8 mouse cellular contexts compared by ENCODE assay signal in genomic region chr4:126200656-126201055, GRCm38 (mm10). TPM values are rescaled to one million over a fixed set of nuclear protein-coding genes. Genes with fewer than 3 reads are reported as not detected.
DNase-seq lines count a peak whose midpoint lies in the region; ATAC-seq and TF ChIP-seq lines count a peak whose summit lies in the region.

No protein-coding gene starts in this region.

- peak overlapping the region; percentile 55 for H3K9ac ChIP-seq in liver, adult 2 months (ENCODE audit: low read depth, low read length)
- H3K9ac ChIP-seq in embryonic facial prominence, embryonic 15.5 days: peak overlapping the region; percentile 83
- H3K9ac ChIP-seq in intestine, embryonic 14.5 days (ENCODE audit: low read length): peak overlapping the region; percentile 86
- no peak overlapping the region for H3K9ac ChIP-seq in midbrain, postnatal 0 days (replicated peaks; ENCODE audit: low read length, poor library complexity, severe bottlenecking)

- H3K36me3 ChIP-seq in liver, adult 2 months (ENCODE audit: control insufficient read depth, insufficient read depth, low read length): no peaks in the 10 kb centered on the region; the same call in 1 of the 2 replicates
- H3K36me3 ChIP-seq in embryonic facial prominence, embryonic 15.5 days: 0 out of 2 replicates have a peak, but pooled peaks cover 4% of the 10 kb centered on the region
- peaks cover 4% of the 10 kb centered on the region; the same call in 1 of the 2 replicates for H3K36me3 ChIP-seq in intestine, embryonic 14.5 days (ENCODE audit: control insufficient read depth, insufficient read depth, low read length)
- H3K36me3 ChIP-seq in midbrain, postnatal 0 days (ENCODE audit: insufficient read depth, low read length): no peaks in the 10 kb centered on the region

- DNase-seq in liver, adult 2 months (ENCODE audit: extremely low read depth, low read depth, low spot score): no peak
- DNase-seq in liver: no peak
- DNase-seq in intestine, embryonic 14.5 days (ENCODE audit: low spot score): no peak
- no peak for DNase-seq in midbrain, postnatal 0 days (ENCODE audit: low spot score)
- DNase-seq in cerebellum, adult 9-10 months: no peak
- DNase-seq in gastrocnemius, postnatal 14 days: no peak

- intact Hi-C loops in gastrocnemius, postnatal 14 days (cut with DNase I; ENCODE audit: low total_unique reads): no loop called here

- no peak for ATAC-seq in embryonic facial prominence, embryonic 15.5 days (ENCODE audit: insufficient number of reproducible peaks, low FRiP score, low TSS enrichment, low read depth)
- ATAC-seq in intestine, embryonic 14.5 days (replicated peaks; ENCODE audit: low FRiP score, low TSS enrichment, low read depth): no peak
- ATAC-seq in midbrain, postnatal 0 days (ENCODE audit: low FRiP score): no peak
- no peak for ATAC-seq in megakaryocyte-erythroid progenitor cell, adult 5-6 weeks (replicated peaks; ENCODE audit: low FRiP score, low TSS enrichment, poor library complexity, severe bottlenecking)

- no peak for TF ChIP-seq POLR2A in liver, adult 2 months (IDR thresholded peaks at IDR 0.05; ENCODE audit: extremely low read depth, insufficient read depth, low read length)

- H3K27me3 ChIP-seq in liver, adult 2 months (ENCODE audit: control insufficient read depth, insufficient read depth, low read length): no peaks in the 10 kb centered on the region
- no peaks in the 10 kb centered on the region for H3K27me3 ChIP-seq in embryonic facial prominence, embryonic 15.5 days
- H3K27me3 ChIP-seq in intestine, embryonic 14.5 days (replicated peaks; ENCODE audit: control insufficient read depth, insufficient read depth, low read length): no peaks in the 10 kb centered on the region
- H3K27me3 ChIP-seq in midbrain, postnatal 0 days (ENCODE audit: insufficient read depth, low read length): no peaks in the 10 kb centered on the region

- peak overlapping the region; percentile 58 for H3K4me2 ChIP-seq in embryonic facial prominence, embryonic 15.5 days (replicated peaks)
- H3K4me2 ChIP-seq in intestine, embryonic 14.5 days (ENCODE audit: low read length): peak overlapping the region; percentile 88
- H3K4me2 ChIP-seq in midbrain, postnatal 0 days (ENCODE audit: low read depth, low read length, poor library complexity, severe bottlenecking): peak overlapping the region; percentile 65

- H3K79me2 ChIP-seq in liver, adult 2 months (ENCODE audit: control insufficient read depth, insufficient read depth, low read length): peaks cover 23% of the 10 kb centered on the region; the same call in 1 of the 2 replicates

- H3K4me3 ChIP-seq in liver, adult 2 months (ENCODE audit: insufficient read depth, low read depth, low read length): peak overlapping the region; percentile 28
- H3K4me3 ChIP-seq in embryonic facial prominence, embryonic 15.5 days (replicated peaks): peak overlapping the region; percentile 76
- peak overlapping the region; percentile 92 for H3K4me3 ChIP-seq in intestine, embryonic 14.5 days (ENCODE audit: low read depth, low read length)
- peak overlapping the region; percentile 88; the same call in 1 of the 2 replicates for H3K4me3 ChIP-seq in midbrain, postnatal 0 days (ENCODE audit: low read depth, low read length)

- no peak for TF ChIP-seq CTCF in liver, adult 2 months (IDR thresholded peaks at IDR 0.05; ENCODE audit: low read depth, low read length)
- TF ChIP-seq CTCF in midbrain, postnatal 0 days (IDR thresholded peaks at IDR 0.05): no peak

- WGBS in liver, adult 2 months: 14% methylated on average over 2 of the region's 2 CpGs
- 29% methylated on average over 2 of the region's 2 CpGs for WGBS in embryonic facial prominence, embryonic 15.5 days
- 21% methylated on average over 2 of the region's 2 CpGs for WGBS in intestine, embryonic 14.5 days
- WGBS in midbrain, postnatal 0 days: 65% methylated on average over 2 of the region's 2 CpGs

- H3K9me3 ChIP-seq in embryonic facial prominence, embryonic 15.5 days (replicated peaks): no peaks in the 10 kb centered on the region
- no peaks in the 10 kb centered on the region for H3K9me3 ChIP-seq in intestine, embryonic 14.5 days (ENCODE audit: control insufficient read depth, low read length)
- no peaks in the 10 kb centered on the region for H3K9me3 ChIP-seq in midbrain, postnatal 0 days (ENCODE audit: low read length)

- H3K4me1 ChIP-seq in liver, adult 2 months (ENCODE audit: control insufficient read depth, insufficient read depth, low read length): peaks cover 27% of the 10 kb centered on the region
- peaks cover 45% of the 10 kb centered on the region for H3K4me1 ChIP-seq in embryonic facial prominence, embryonic 15.5 days
- peaks cover 31% of the 10 kb centered on the region for H3K4me1 ChIP-seq in intestine, embryonic 14.5 days (replicated peaks; ENCODE audit: control insufficient read depth, insufficient read depth, low read length)
- H3K4me1 ChIP-seq in midbrain, postnatal 0 days (ENCODE audit: insufficient read depth, low read length): 0 out of 2 replicates have a peak, but pooled peaks cover 3% of the 10 kb centered on the region

- peak overlapping the region; percentile 63 for H3K27ac ChIP-seq in liver, adult 2 months (replicated peaks; ENCODE audit: insufficient read depth, low read depth, low read length)
- peak overlapping the region; percentile 98; the same call in 1 of the 2 replicates for H3K27ac ChIP-seq in embryonic facial prominence, embryonic 15.5 days (replicated peaks)
- no peak overlapping the region for H3K27ac ChIP-seq in intestine, embryonic 14.5 days (ENCODE audit: low read depth)
- no peak overlapping the region for H3K27ac ChIP-seq in midbrain, postnatal 0 days (ENCODE audit: low read depth, low read length)

RNA-seq across cellular contexts. Expression of gene Thrap3, which starts 1.9 kb away (rescaled TPM):
- total RNA-seq in liver, adult 2 months (2014; rRNA removed): 74.3 and 78.6 TPM in 2 replicates
- polyA plus RNA-seq in liver, adult 2 months (2012; rRNA removed): 25.6 and 29.1 TPM in 2 replicates
- 191 and 208 TPM in 2 replicates for polyA plus RNA-seq in embryonic facial prominence, embryonic 15.5 days (2015; fragmentation: Nextera tagmentation; extraction: Ambion mirVana)
- 206 TPM in 2 replicates for polyA plus RNA-seq in intestine, embryonic 14.5 days (2014; fragmentation: Nextera tagmentation; extraction: Ambion mirVana)
- 119 and 162 TPM in 2 replicates for total RNA-seq in midbrain, postnatal 0 days (2014; rRNA removed)
- polyA plus RNA-seq in midbrain, postnatal 0 days (2015; fragmentation: Nextera tagmentation; extraction: Ambion mirVana): 81.6 and 94.8 TPM in 2 replicates
- 266 and 395 TPM in 2 replicates for total RNA-seq in megakaryocyte-erythroid progenitor cell, adult 5-6 weeks (2014; fragmentation: Nextera tagmentation)
- total RNA-seq in megakaryocyte-erythroid progenitor cell, adult 5-6 weeks (2017): 471 and 531 TPM in 2 replicates
- 10 to 100 TPM; 92.1 to 99.3 TPM for total RNA-seq in gastrocnemius, postnatal 14 days (2021)

RNA-seq across cellular contexts. Expression of gene Sh3d21, which starts 37.4 kb away (rescaled TPM):
- 0.54 and 0.65 TPM in 2 replicates for total RNA-seq in liver, adult 2 months (2014; rRNA removed)
- polyA plus RNA-seq in liver, adult 2 months (2012; rRNA removed): 0.26 and 0.55 TPM in 2 replicates
- polyA plus RNA-seq in embryonic facial prominence, embryonic 15.5 days (2015; fragmentation: Nextera tagmentation; extraction: Ambion mirVana): 15.0 and 16.8 TPM in 2 replicates
- 7.4 and 7.9 TPM in 2 replicates for polyA plus RNA-seq in intestine, embryonic 14.5 days (2014; fragmentation: Nextera tagmentation; extraction: Ambion mirVana)
- 0.19 and 2.7 TPM in 2 replicates for total RNA-seq in midbrain, postnatal 0 days (2014; rRNA removed)
- 2.6 and 2.9 TPM in 2 replicates for polyA plus RNA-seq in midbrain, postnatal 0 days (2015; fragmentation: Nextera tagmentation; extraction: Ambion mirVana)
- 0.72 TPM in 1 of 2 replicates, not detected in the other for total RNA-seq in megakaryocyte-erythroid progenitor cell, adult 5-6 weeks (2014; fragmentation: Nextera tagmentation)
- 1.1 TPM in 1 of 2 replicates, not detected in the other for total RNA-seq in megakaryocyte-erythroid progenitor cell, adult 5-6 weeks (2017)
- 1 to 10 TPM; 1.1 to 1.2 TPM for total RNA-seq in gastrocnemius, postnatal 14 days (2021)

RNA-seq across cellular contexts. Expression of gene Eva1b, which starts 53.1 kb away (rescaled TPM):
- total RNA-seq in liver, adult 2 months (2014; rRNA removed): 8.0 and 9.5 TPM in 2 replicates
- polyA plus RNA-seq in liver, adult 2 months (2012; rRNA removed): 15.8 and 18.1 TPM in 2 replicates
- polyA plus RNA-seq in embryonic facial prominence, embryonic 15.5 days (2015; fragmentation: Nextera tagmentation; extraction: Ambion mirVana): 84.3 and 94.6 TPM in 2 replicates
- polyA plus RNA-seq in intestine, embryonic 14.5 days (2014; fragmentation: Nextera tagmentation; extraction: Ambion mirVana): 61.0 and 63.2 TPM in 2 replicates
- total RNA-seq in midbrain, postnatal 0 days (2014; rRNA removed): 8.5 and 12.3 TPM in 2 replicates
- polyA plus RNA-seq in midbrain, postnatal 0 days (2015; fragmentation: Nextera tagmentation; extraction: Ambion mirVana): 9.1 and 10.6 TPM in 2 replicates
- not detected in 2 replicates for total RNA-seq in megakaryocyte-erythroid progenitor cell, adult 5-6 weeks (2014; fragmentation: Nextera tagmentation)
- total RNA-seq in megakaryocyte-erythroid progenitor cell, adult 5-6 weeks (2017): 0.91 TPM in 1 of 2 replicates, not detected in the other
- 10 to 100 TPM; 16.2 to 16.6 TPM for total RNA-seq in gastrocnemius, postnatal 14 days (2021)

RNA-seq across cellular contexts. Expression of gene Map7d1, which starts 55.5 kb away (rescaled TPM):
- 7.5 and 8.2 TPM in 2 replicates for total RNA-seq in liver, adult 2 months (2014; rRNA removed)
- 18.5 and 19.1 TPM in 2 replicates for polyA plus RNA-seq in liver, adult 2 months (2012; rRNA removed)
- 59.9 and 60.4 TPM in 2 replicates for polyA plus RNA-seq in embryonic facial prominence, embryonic 15.5 days (2015; fragmentation: Nextera tagmentation; extraction: Ambion mirVana)
- 37.8 and 38.0 TPM in 2 replicates for polyA plus RNA-seq in intestine, embryonic 14.5 days (2014; fragmentation: Nextera tagmentation; extraction: Ambion mirVana)
- 106 and 124 TPM in 2 replicates for total RNA-seq in midbrain, postnatal 0 days (2014; rRNA removed)
- polyA plus RNA-seq in midbrain, postnatal 0 days (2015; fragmentation: Nextera tagmentation; extraction: Ambion mirVana): 56.9 and 61.2 TPM in 2 replicates
- total RNA-seq in megakaryocyte-erythroid progenitor cell, adult 5-6 weeks (2014; fragmentation: Nextera tagmentation): 6.4 and 8.0 TPM in 2 replicates
- total RNA-seq in megakaryocyte-erythroid progenitor cell, adult 5-6 weeks (2017): 13.2 and 14.5 TPM in 2 replicates
- total RNA-seq in gastrocnemius, postnatal 14 days (2021): 100 to 1,000 TPM; 165 to 201 TPM

Comparison
In these comparisons a context has a peak if more than half of its experiments do, and no peak if none do; other contexts are left out.
1. H3K27ac ChIP-seq: peak in liver, adult 2 months (single experiment) and embryonic facial prominence, embryonic 15.5 days (single experiment); none in intestine, embryonic 14.5 days (single experiment) and midbrain, postnatal 0 days (single experiment).
2. H3K4me3 ChIP-seq: peak in every context shown above with its lines; median percentile 92 in intestine, embryonic 14.5 days; 88 in midbrain, postnatal 0 days; 76 in embryonic facial prominence, embryonic 15.5 days; 28 in liver, adult 2 months.
3. Peak in every context shown above with its lines, with median percentiles within 50 percentile points of each other: H3K4me2 ChIP-seq.